Mouse (Mus musculus) midbrain, postnatal 0 days (tissue): ENCODE results near the gene Snip1. TPM values are rescaled to one million over a fixed set of nuclear protein-coding genes. Genes with fewer than 3 reads are reported as not detected.

ENCODE experiments used
- ATAC-seq: fragments of 200-750 bp; cut with Nextera tagmentation; 2 replicates; pipeline ENCODE4 v1.8.0; 2017; ENCODE audit warnings: moderate number of reproducible peaks, mild to moderate bottlenecking, moderate TSS enrichment, moderate library complexity; ENCODE audit not compliant: low FRiP score
- DNase-seq: peaks from one replicate; pipeline ENCODE4 v3.0.0-alpha.2; 2015; ENCODE audit warnings: low spot score
- H3K27ac ChIP-seq: fragments of 300-500 bp; sonication (generic); 2 replicates; pipeline ENCODE4 v1.5.1; 2014; ENCODE audit warnings: low read depth, mild to moderate bottlenecking, low read length, mixed read lengths
- H3K27me3 ChIP-seq: fragments of 300-500 bp; sonication (generic); 2 replicates; pipeline ENCODE4 v1.6.1; 2014; ENCODE audit warnings: low read length, control low read depth, mixed read lengths; ENCODE audit not compliant: insufficient read depth
- H3K36me3 ChIP-seq: fragments of 300-500 bp; sonication (generic); 2 replicates; pipeline ENCODE4 v1.6.1; 2014; ENCODE audit warnings: low read length, control low read depth, mixed read lengths; ENCODE audit not compliant: insufficient read depth
- H3K4me1 ChIP-seq: fragments of 300-500 bp; sonication (generic); 2 replicates; pipeline ENCODE4 v1.6.1; 2014; ENCODE audit warnings: mild to moderate bottlenecking, control low read depth, antibody characterized with exemption, low read length, mixed read lengths; ENCODE audit not compliant: insufficient read depth
- H3K4me2 ChIP-seq: fragments of 300-500 bp; sonication (generic); 2 replicates; pipeline ENCODE4 v1.6.1; 2014; ENCODE audit warnings: low read depth, mild to moderate bottlenecking, low read length, mixed read lengths; ENCODE audit not compliant: poor library complexity, severe bottlenecking
- H3K4me3 ChIP-seq: fragments of 300-500 bp; sonication (generic); 2 replicates; pipeline ENCODE4 v1.5.1; 2014; ENCODE audit warnings: low read depth, mild to moderate bottlenecking, low read length, moderate library complexity
- H3K9ac ChIP-seq: fragments of 300-500 bp; sonication (generic); replicated peaks from 2 replicates; pipeline ENCODE4 v1.6.1; 2014; ENCODE audit warnings: mild to moderate bottlenecking, low read length, moderate library complexity, mixed read lengths; ENCODE audit not compliant: poor library complexity, severe bottlenecking
- H3K9me3 ChIP-seq: fragments of 300-500 bp; sonication (generic); 2 replicates; pipeline ENCODE4 v1.6.1; 2016; ENCODE audit warnings: low read length, control low read depth
- CTCF ChIP-seq: IDR thresholded peaks from 2 replicates; pipeline ENCODE4 v1.5.1; 2016; ENCODE audit warnings: antibody characterized with exemption, mild to moderate bottlenecking
- WGBS: fragments of 180-500 bp; shearing (Covaris S2); extraction: QIAGEN DNeasy Blood & Tissue Kit; methylation state at CpG from one replicate; pipeline ENCODE4 v1.1.7; 2014; 5-methylcytosine and 5-hydroxymethylcytosine counted together
- polyA plus RNA-seq: library from polyadenylated mRNA; unstranded; fragments of >200 nt; fragmentation: Nextera tagmentation; extraction: Ambion mirVana; gene quantifications from 2 replicates; pipeline ENCODE4 v1.2.1, GENCODE M21; 2015
- total RNA-seq: library from RNA; depleted of rRNA; stranded (reverse); fragments of >200 nt; gene quantifications from 2 replicates; pipeline ENCODE4 v1.2.3, GENCODE M21; 2014; rRNA removed

The Snip1 gene
- total RNA-seq, result 33.5 and 35.1 TPM in 2 replicates
- polyA plus RNA-seq, result 16.0 and 17.1 TPM in 2 replicates

- H3K36me3 ChIP-seq, result peaks cover 12% of the 10 kb centered on the region
- H3K4me3 ChIP-seq, result peak within 1 kb of the TSS; percentile 88
- H3K27ac ChIP-seq, result peak within 1 kb of the TSS; percentile 62; the same call in 1 of the 2 replicates
- H3K4me1 ChIP-seq, result peaks cover 10% of the 10 kb centered on the region; the same call in 1 of the 2 replicates
- H3K4me2 ChIP-seq, result peak within 1 kb of the TSS; percentile 87
- peak within 1 kb of the TSS; percentile 77 for H3K9ac ChIP-seq
- ATAC-seq (peak; percentile 90), DNase-seq (peak; percentile 95)
- no peaks in the 10 kb centered on the region for H3K27me3 ChIP-seq
- WGBS, result under 1% methylated on average over 78 of the region's 78 CpGs
- TF ChIP-seq CTCF, result no peak
- H3K9me3 ChIP-seq, result no peaks in the 10 kb centered on the region
Measured at GRCm38 (mm10) chr4:125066490-125067370, at the start of gene Snip1. Snip1 (plus strand) TSS chr4:125066672.

GRCm38 (mm10) chr4:125017431-125017830 lies 49.0 kb upstream of the Snip1 start:
- Histone ChIP-seq H3K4me3 (no peak overlapping the region), H3K27ac (no peak overlapping the region), H3K4me2 (no peak overlapping the region), H3K36me3 (no peaks in the 10 kb centered on the region), H3K9me3 (no peaks in the 10 kb centered on the region), H3K4me1 (no peaks in the 10 kb centered on the region), H3K9ac (no peak overlapping the region), H3K27me3 (no peaks in the 10 kb centered on the region)
- DNase-seq (no peak), ATAC-seq (no peak)
- WGBS, result 78% methylated on average over 11 of the region's 11 CpGs
- no peak for TF ChIP-seq CTCF

GRCm38 (mm10) chr4:125020780-125021538 lies 45.5 kb upstream of the Snip1 start:
- Histone ChIP-seq H3K4me2 (no peak overlapping the region), H3K9me3 (no peaks in the 10 kb centered on the region), H3K36me3 (no peaks in the 10 kb centered on the region), H3K27ac (no peak overlapping the region), H3K27me3 (no peaks in the 10 kb centered on the region), H3K4me1 (no peaks in the 10 kb centered on the region), H3K4me3 (no peak overlapping the region), H3K9ac (no peak overlapping the region)
- WGBS, result 28% methylated on average over 11 of the region's 11 CpGs
- ATAC-seq (no peak), DNase-seq (peak; percentile 23)
- TF ChIP-seq CTCF, result peak; percentile 59

DNA sequence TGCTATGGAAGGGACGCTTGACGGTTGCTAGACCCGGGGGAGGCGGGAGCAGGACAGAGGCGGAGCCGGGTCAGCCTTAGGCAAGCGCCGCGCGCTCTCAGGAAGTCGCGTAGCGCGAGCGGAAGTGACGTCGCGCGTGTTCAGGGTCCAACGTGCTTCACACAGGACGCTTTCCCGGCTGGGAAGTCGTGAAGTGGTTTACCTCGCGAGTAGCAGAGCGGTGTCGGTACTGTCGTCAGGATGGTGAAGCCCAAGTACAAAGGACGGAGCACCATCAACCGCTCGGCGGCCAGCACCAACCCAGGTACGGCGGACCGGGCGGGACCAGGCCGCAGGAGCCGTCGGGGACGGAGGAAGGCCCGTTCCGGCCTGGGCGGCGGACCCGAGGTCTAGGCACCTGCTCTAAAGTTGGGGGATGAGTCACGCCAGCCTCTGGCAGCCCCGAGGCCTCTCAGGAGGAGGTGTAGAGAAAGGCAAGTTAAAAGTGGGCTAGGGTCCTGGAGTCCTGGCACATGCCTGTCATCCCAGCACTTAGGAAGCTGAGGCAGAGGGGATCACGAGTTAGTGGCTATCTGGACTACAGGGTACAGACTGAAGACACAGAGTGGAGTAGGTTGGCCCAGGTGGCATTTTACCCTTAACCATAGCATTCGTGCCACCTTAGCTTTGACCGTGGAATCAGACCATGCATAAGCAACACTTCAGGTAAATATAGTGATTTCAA lies 36.4 kb upstream of the Snip1 start:
- peaks cover 2% of the 10 kb centered on the region; the same call in 1 of the 2 replicates for H3K36me3 ChIP-seq
- peak overlapping the region; percentile 75 for H3K4me2 ChIP-seq
- peak overlapping the region; percentile 93 for H3K4me3 ChIP-seq
- no peak for TF ChIP-seq CTCF
- peak overlapping the region; percentile 72 for H3K27ac ChIP-seq
- 1% methylated on average over 50 of the region's 50 CpGs for WGBS
- peak overlapping the region; percentile 79 for H3K9ac ChIP-seq
- H3K4me1 ChIP-seq, result no peaks in the 10 kb centered on the region
- ATAC-seq, result peak; percentile 96
- H3K27me3 ChIP-seq, result no peaks in the 10 kb centered on the region
- peak; percentile 97 for DNase-seq
- no peaks in the 10 kb centered on the region for H3K9me3 ChIP-seq

GRCm38 (mm10) chr4:125034341-125034740 lies 32.1 kb upstream of the Snip1 start:
- DNase-seq (no peak), ATAC-seq (no peak)
- WGBS, result 96% methylated on average over 4 of the region's 4 CpGs
- H3K9me3 ChIP-seq, result no peaks in the 10 kb centered on the region
- H3K27me3 ChIP-seq, result no peaks in the 10 kb centered on the region
- no peak overlapping the region for H3K4me2 ChIP-seq
- H3K36me3 ChIP-seq, result peaks cover 20% of the 10 kb centered on the region
- TF ChIP-seq CTCF, result no peak
- no peak overlapping the region for H3K9ac ChIP-seq
- H3K4me1 ChIP-seq, result no peaks in the 10 kb centered on the region
- no peak overlapping the region for H3K4me3 ChIP-seq
- H3K27ac ChIP-seq, result no peak overlapping the region
